Mouse (Mus musculus) hindbrain, postnatal 0 days (tissue): ENCODE measurements at regions not wholly inside any gene's neighbourhood (a gene's known extent, or its start where the extent isn't known, plus 50 kb on each side); places are given as distances from the start of the nearest gene placed in this dataset.

Source experiments
- ATAC-seq: fragments of 200-750 bp; cut with Nextera tagmentation; 2 replicates; pipeline ENCODE4 v1.8.0; 2017; ENCODE audit warnings: mild to moderate bottlenecking, moderate TSS enrichment, moderate library complexity
- DNase-seq: peaks from one replicate; pipeline ENCODE4 v3.0.0-alpha.2; 2015; ENCODE audit warnings: low spot score
- H3K27ac ChIP-seq: fragments of 300-500 bp; sonication (generic); 2 replicates; pipeline ENCODE4 v1.5.1; 2014; ENCODE audit warnings: mild to moderate bottlenecking
- H3K27me3 ChIP-seq: fragments of 300-500 bp; sonication (generic); 2 replicates; pipeline ENCODE4 v1.6.1; 2014; ENCODE audit warnings: low read length, mixed read lengths; ENCODE audit not compliant: insufficient read depth
- H3K36me3 ChIP-seq: fragments of 300-500 bp; sonication (generic); 2 replicates; pipeline ENCODE4 v1.6.1; 2014; ENCODE audit warnings: low read length, mixed read lengths; ENCODE audit not compliant: insufficient read depth
- H3K4me1 ChIP-seq: fragments of 300-500 bp; sonication (generic); 2 replicates; pipeline ENCODE4 v1.6.1; 2014; ENCODE audit warnings: antibody characterized with exemption, low read length, mixed read lengths; ENCODE audit not compliant: insufficient read depth
- H3K4me2 ChIP-seq: fragments of 300-500 bp; sonication (generic); 2 replicates; pipeline ENCODE4 v1.6.1; 2014; ENCODE audit warnings: low read depth, mild to moderate bottlenecking, low read length, moderate library complexity, mixed read lengths
- H3K4me3 ChIP-seq: fragments of 300-500 bp; sonication (generic); 2 replicates; pipeline ENCODE4 v1.5.1; 2014; ENCODE audit warnings: low read length
- H3K9ac ChIP-seq: fragments of 300-500 bp; sonication (generic); replicated peaks from 2 replicates; pipeline ENCODE4 v1.6.1; 2014; ENCODE audit warnings: mild to moderate bottlenecking, low read length, moderate library complexity, mixed read lengths
- H3K9me3 ChIP-seq: fragments of 300-500 bp; sonication (generic); 2 replicates; pipeline ENCODE4 v1.6.1; 2016; ENCODE audit warnings: low read length, mixed read lengths
- CTCF ChIP-seq: IDR thresholded peaks from 2 replicates; pipeline ENCODE4 v1.5.1; 2016; ENCODE audit warnings: antibody characterized with exemption, control low read depth, low read depth
- WGBS: fragments of 180-500 bp; shearing (Covaris S2); extraction: QIAGEN DNeasy Blood & Tissue Kit; methylation state at CpG from one replicate; pipeline ENCODE4 v1.1.7; 2014; 5-methylcytosine and 5-hydroxymethylcytosine counted together

DNA sequence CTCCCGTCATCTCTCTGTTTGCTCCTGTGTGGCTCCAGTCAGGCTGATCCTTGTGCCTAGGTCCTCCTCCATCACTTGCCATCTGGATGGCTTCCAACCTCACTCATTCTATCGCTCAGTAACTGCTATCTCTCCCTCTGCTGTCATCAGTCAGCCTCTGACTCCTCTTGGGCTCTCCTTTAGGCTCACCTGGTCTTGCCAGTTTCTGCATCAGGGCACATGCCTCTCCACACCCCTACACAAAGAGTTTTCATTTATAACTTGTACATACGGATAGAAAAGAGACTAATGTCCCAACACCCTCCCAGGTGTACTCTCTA lies 2664.7 kb upstream of the Lrrc6 start:
- 71% methylated on average over 3 of the region's 3 CpGs for WGBS
- Histone ChIP-seq H3K27me3 (no peaks in the 10 kb centered on the region), H3K27ac (no peak overlapping the region), H3K9me3 (no peaks in the 10 kb centered on the region), H3K4me1 (no peaks in the 10 kb centered on the region), H3K4me2 (no peak overlapping the region), H3K36me3 (no peaks in the 10 kb centered on the region), H3K9ac (no peak overlapping the region), H3K4me3 (no peak overlapping the region)
- DNase-seq (no peak), ATAC-seq (no peak)
- no peak for TF ChIP-seq CTCF

DNA sequence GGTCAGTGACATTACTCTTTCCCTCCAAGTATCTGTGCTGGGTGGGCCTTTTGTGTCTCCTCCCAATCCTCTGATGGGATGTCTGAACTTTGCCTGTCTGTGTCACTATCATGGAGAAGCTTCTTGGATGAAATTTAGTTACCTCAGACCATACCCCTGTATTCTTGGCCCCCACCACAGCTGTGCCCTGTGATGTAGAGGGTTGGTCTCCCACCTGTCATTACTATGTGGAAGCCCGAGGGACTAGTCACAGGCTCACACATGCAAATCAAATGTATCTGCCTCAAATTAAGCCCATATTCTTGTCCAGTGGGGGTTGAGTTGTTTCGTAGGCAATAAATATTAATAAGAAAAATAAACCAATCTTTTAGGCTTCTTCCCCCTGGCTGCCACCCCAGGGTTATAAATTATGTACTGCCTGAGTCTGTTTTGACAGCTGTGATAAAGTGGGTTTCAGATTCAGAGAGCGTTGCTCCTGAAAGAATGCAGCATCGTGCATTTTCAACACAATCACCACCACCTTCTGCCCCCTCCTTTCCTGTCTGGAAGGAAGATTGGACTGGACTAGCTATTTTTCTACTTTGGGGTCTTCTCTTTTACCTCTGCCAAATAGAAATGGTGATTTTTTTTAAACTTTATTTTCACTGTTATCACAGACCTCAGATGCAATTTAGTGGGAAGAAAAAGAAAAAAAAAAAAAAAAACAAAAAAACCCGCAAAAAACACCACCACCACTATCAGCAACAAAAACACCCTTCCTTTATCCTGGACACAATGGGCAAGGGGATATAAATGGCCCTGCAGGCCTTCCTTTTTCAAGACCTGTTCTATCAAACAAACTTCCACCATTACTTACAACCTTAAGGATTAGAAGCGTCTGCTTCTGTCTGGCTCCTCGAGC lies 2664.1 kb upstream of the Lrrc6 start:
- no peak for TF ChIP-seq CTCF
- H3K4me2 ChIP-seq: no peak overlapping the region
- no peak overlapping the region for H3K9ac ChIP-seq
- no peaks in the 10 kb centered on the region for H3K36me3 ChIP-seq
- DNase-seq (peak; percentile 46), ATAC-seq (no peak)
- H3K4me3 ChIP-seq: no peak overlapping the region
- no peak overlapping the region for H3K27ac ChIP-seq
- H3K27me3 ChIP-seq: no peaks in the 10 kb centered on the region
- H3K4me1 ChIP-seq: no peaks in the 10 kb centered on the region
- H3K9me3 ChIP-seq: no peaks in the 10 kb centered on the region
- WGBS: 52% methylated on average over 7 of the region's 7 CpGs

DNA sequence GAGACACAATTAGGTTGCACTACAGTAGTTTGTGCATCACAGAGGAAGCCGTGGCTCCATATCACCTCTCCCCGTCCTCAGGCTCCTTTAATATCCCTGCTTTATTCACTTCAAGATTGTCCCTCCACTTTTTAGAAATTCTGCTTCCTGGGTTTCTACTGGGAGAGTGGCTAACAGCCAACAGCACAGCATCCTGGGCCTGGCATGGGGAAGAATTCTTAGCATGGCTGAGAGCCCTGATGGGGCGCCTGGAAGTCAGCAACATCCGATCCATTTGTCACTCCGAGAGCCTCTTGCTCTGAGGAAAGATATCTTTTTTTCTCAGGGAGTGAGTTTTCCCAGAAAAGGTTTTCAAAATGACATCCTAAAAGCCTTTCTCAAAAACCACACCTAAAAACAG lies 2660.3 kb upstream of the Lrrc6 start:
- TF ChIP-seq CTCF: no peak
- Histone ChIP-seq H3K36me3 (no peaks in the 10 kb centered on the region), H3K27ac (no peak overlapping the region), H3K4me3 (no peak overlapping the region), H3K4me2 (no peak overlapping the region), H3K27me3 (no peaks in the 10 kb centered on the region), H3K9ac (no peak overlapping the region), H3K4me1 (no peaks in the 10 kb centered on the region), H3K9me3 (no peaks in the 10 kb centered on the region)
- WGBS: 62% methylated on average over 5 of the region's 5 CpGs
- DNase-seq (peak; percentile 13), ATAC-seq (no peak)

DNA sequence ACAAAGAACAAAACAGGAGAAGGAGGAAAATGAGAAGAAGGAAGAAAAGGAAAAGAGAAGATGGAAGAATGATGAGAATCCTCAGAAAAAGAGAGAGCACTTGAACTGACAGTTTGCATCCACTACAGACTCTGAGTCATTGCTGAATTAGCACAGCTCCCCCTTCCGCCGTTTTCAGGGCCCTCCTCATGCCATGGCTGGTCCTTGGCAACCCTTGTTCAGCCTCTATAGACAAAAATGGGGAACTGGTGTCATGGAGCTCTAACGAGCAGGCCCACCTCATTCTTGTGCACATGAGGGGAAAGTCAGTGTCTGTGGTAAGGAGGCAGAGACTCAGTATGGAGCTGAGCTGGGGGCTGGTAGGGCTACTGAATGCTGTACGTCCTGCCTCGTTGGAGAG lies 2657.4 kb upstream of the Lrrc6 start:
- no peak for TF ChIP-seq CTCF
- Histone ChIP-seq H3K27ac (no peak overlapping the region), H3K36me3 (no peaks in the 10 kb centered on the region), H3K27me3 (no peaks in the 10 kb centered on the region), H3K9me3 (no peaks in the 10 kb centered on the region), H3K4me2 (no peak overlapping the region), H3K4me3 (no peak overlapping the region), H3K4me1 (no peaks in the 10 kb centered on the region), H3K9ac (no peak overlapping the region)
- no peak for ATAC-seq
- 41% methylated on average over 5 of the region's 5 CpGs for WGBS
- no peak for DNase-seq
